Mouse (Mus musculus): Measurements from ENCODE around the gene Vrk1.

GRCm38 (mm10) chr12:106080511-106080910, 70.5 kb downstream of the Vrk1 start:
- no peak for TF ChIP-seq CTCF (IDR thresholded peaks at IDR 0.05; ENCODE audit: borderline replicate concordance, control insufficient read depth, extremely low read depth, insufficient read depth, low read length, poor library complexity)
- TF ChIP-seq POLR2A (IDR thresholded peaks at IDR 0.05; ENCODE audit: control insufficient read depth, extremely low read depth, insufficient read depth, low read length, poor library complexity), result no peak

Data from thymus, adult 2 months (tissue).